Mouse (Mus musculus): ENCODE measurements around the gene Ahrr.

GRCm38 (mm10) chr13:74275726-74276125 lies 16.4 kb downstream of the Ahrr start:
- no peak for TF ChIP-seq CTCF (IDR thresholded peaks at IDR 0.05; ENCODE audit: borderline replicate concordance, extremely low read depth, insufficient read depth, insufficient read length)
- no peak for TF ChIP-seq POLR2A (IDR thresholded peaks at IDR 0.05; ENCODE audit: borderline replicate concordance, extremely low read depth, insufficient read depth, insufficient read length, poor library complexity, severe bottlenecking)
